Mouse (Mus musculus) Muller cell, postnatal 12 days (primary cell): ENCODE data around the gene Rpusd3.

Experiments used
- DNase-seq: peaks from one replicate; pipeline ENCODE4 v3.0.0-alpha.2; 2015; ENCODE audit errors: inconsistent ontology term

Gene Rpusd3

GRCm38 (mm10) chr6:113430846-113431245 is 11.7 kb upstream of the Rpusd3 start:
- DNase-seq = no peak

- no peak for DNase-seq
Observed at GRCm38 (mm10) chr6:113429965-113430364, 10.8 kb upstream of the Rpusd3 start.

- DNase-seq = no peak
Observed at GRCm38 (mm10) chr6:113428006-113428405, 8.9 kb upstream of the Rpusd3 start.

GRCm38 (mm10) chr6:113427397-113427796 is 8.3 kb upstream of the Rpusd3 start:
- DNase-seq = no peak

- DNase-seq = no peak
Observed at GRCm38 (mm10) chr6:113426696-113427095, 7.6 kb upstream of the Rpusd3 start.

- DNase-seq = no peak
Observed at GRCm38 (mm10) chr6:113424187-113424586, 5.0 kb upstream of the Rpusd3 start.

GRCm38 (mm10) chr6:113423000-113423399 is 3.9 kb upstream of the Rpusd3 start:
- DNase-seq = no peak

- DNase-seq = no peak
Observed at GRCm38 (mm10) chr6:113418441-113419198, 520 bp downstream of the Rpusd3 start.

- DNase-seq = no peak
Observed at GRCm38 (mm10) chr6:113416416-113416815, 2.7 kb downstream of the Rpusd3 start.

- no peak for DNase-seq
Observed at GRCm38 (mm10) chr6:113410001-113410400, 9.1 kb downstream of the Rpusd3 start.

GRCm38 (mm10) chr6:113406683-113407082 is 12.5 kb downstream of the Rpusd3 start:
- no peak for DNase-seq

GRCm38 (mm10) chr6:113405483-113405882 is 13.7 kb downstream of the Rpusd3 start:
- no peak for DNase-seq

GRCm38 (mm10) chr6:113404649-113405448 is 14.3 kb downstream of the Rpusd3 start:
- no peak for DNase-seq

- DNase-seq = no peak
Observed at GRCm38 (mm10) chr6:113402094-113402493, 17.0 kb downstream of the Rpusd3 start.

GRCm38 (mm10) chr6:113396270-113397030 is 22.7 kb downstream of the Rpusd3 start:
- no peak for DNase-seq

- no peak for DNase-seq
Observed at GRCm38 (mm10) chr6:113395501-113395900, 23.6 kb downstream of the Rpusd3 start.

GRCm38 (mm10) chr6:113394811-113395210 is 24.3 kb downstream of the Rpusd3 start:
- DNase-seq = no peak

- no peak for DNase-seq
Observed at GRCm38 (mm10) chr6:113393951-113394350, 25.2 kb downstream of the Rpusd3 start.

GRCm38 (mm10) chr6:113392387-113393071 is 26.6 kb downstream of the Rpusd3 start:
- DNase-seq = peak; percentile 72

- DNase-seq = no peak
Observed at GRCm38 (mm10) chr6:113392015-113392386, 27.1 kb downstream of the Rpusd3 start.

- DNase-seq = no peak
Observed at GRCm38 (mm10) chr6:113390715-113391114, 28.4 kb downstream of the Rpusd3 start.

GRCm38 (mm10) chr6:113388960-113389359 is 30.2 kb downstream of the Rpusd3 start, which contains the start of gene Ttll3:
TSS of gene Ttll3 (plus strand) at chr6:113389260.
- DNase-seq = no peak
